Mouse (Mus musculus) cerebellum, adult 11 months (tissue): ENCODE measurements around the gene Rtn2.

Experiments used
- DNase-seq: peaks from one replicate; pipeline ENCODE4 v3.0.0; 2022

The Rtn2 gene

DNA sequence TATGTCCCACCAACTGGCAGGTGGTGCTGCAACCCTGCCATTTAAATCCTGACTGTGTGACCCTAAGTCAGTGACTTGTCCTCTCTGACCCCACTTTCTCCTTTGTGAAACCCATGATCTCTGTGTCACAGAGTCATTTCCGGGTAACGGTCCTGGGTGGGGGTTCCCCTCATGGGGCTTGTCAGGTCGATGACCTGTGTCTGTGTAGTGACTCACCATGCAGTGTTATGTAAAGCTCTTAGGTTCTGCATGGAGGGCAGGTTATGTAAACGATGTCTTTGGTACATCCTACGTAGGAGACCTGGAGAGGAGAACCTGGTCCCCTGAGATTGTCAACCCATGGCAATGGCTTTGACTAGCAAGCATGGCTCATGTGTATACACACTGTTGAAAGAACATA is 39.0 kb downstream of the Rtn2 start:
- no peak for DNase-seq

DNA sequence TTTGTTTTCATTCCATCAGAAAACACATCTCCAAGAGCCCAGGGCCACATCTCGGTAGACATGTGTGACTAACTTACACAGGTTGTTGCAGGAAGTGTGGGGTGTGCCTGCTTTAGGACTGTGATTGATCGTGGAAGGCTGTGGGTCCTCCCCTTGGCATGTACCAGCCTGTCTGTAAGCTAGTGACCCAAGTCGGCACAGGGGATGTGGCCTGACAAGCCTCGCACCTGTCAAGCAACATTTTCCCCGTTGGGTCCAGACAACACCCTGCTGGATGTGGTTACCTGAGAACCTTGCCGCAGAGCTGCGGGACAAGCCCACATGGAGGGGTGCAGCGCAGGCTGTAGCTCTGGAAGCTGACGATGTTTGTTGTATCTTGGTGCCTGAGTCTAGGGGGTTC is 40.1 kb downstream of the Rtn2 start:
- DNase-seq: no peak

DNA sequence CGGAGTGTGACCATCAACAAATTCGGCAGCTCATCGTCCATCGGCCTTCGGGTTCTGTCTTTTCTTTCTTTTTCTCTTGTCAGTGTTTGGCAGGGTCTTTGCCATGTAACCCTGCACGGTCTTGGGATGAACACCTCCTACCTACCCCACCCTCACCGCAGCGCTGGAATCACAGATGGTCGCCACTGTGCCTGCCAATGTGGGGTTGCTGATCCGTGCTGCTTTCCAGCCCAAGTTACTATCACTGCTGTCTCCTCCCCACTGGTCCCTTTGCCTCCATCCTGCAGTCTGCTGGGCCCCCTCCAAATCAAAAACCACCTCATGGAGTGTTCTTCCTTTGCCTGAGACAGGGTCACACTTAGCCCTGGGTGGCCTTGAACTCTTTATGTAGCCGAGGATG is 41.8 kb downstream of the Rtn2 start:
- DNase-seq: no peak

DNA sequence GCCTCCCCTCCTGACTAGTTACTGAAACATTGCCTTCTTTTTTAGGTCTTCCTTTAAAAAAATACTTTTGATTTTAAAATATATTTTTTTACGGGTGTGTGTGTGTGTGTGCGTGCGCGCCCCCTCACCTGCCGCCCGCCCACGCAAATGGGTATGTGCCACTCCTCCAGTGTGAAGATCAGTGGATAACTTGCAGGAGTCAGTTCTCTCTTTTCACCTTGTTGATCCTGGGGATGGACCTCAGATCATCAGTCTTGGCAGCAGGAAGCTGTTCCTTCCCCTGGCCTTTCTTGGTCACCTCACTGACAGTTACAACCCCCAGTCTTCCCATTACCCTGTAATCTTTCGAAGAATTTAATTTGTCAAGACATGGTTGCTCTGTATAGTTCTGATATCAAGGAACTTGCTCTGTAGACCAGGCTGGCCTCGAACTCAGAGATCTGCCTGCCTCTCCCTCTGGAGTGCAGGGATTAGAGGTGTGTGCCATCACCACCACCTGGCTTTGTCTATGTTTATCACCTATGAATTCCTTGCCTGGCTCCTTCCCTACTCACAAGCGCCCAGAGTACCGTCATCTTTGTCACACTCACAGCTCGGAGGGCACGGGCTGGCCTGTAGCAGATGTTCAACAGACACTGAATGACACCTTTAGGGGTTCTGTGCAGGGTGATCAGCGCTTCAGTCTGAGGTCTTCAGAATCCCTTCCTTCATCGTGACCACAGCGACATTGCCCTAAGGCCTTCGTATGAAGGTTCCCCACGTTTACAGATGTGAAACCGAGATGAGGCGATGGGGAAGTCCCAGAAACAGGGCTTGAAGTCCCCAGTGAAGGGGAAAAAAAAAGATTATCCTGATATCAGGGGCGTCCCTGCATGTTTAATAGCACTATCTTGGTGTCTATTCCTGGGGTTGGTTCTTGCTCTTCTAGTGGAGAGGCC is 43.1 kb downstream of the Rtn2 start:
- no peak for DNase-seq

DNA sequence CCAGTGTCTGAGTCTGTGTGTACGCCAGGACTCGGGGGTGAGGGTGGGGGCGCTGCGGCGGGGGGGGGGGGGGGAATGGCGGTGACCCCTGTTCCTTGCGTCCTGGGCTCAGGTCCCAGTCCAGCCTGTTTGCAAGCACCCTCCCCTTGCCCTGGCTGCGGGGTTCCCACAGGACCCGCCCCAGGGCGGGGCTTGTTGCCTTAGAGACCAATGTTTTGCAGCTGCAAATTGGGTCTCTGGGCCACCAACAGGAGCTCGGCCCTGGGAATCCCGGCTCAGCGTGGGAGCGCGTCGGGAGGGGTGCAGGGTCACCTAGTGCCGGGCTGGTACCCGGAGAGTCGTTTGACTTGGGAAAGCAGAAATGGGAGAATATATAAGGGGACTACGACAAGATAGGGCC is 43.9 kb downstream of the Rtn2 start:
- DNase-seq: no peak

DNA sequence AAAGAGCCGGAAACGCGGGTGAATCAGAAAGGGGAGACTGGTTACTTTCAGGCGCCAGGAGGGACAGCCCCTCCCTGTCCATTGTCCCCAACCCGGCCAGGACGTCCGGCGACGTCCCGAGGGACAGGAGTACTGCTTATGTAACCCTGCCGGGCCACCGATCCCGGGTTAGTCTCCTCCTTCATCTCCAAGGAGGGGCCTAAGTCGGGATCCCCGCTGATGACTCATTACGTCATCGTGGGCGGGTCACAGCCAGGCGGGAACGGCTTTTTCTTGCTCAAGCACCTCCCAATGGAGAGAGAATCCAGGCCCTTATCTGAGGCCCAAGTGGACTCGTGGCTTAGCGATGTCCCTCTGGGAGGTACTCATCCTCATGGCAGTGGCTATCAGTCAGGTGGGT is 44.7 kb downstream of the Rtn2 start:
- DNase-seq: peak; percentile 75

DNA sequence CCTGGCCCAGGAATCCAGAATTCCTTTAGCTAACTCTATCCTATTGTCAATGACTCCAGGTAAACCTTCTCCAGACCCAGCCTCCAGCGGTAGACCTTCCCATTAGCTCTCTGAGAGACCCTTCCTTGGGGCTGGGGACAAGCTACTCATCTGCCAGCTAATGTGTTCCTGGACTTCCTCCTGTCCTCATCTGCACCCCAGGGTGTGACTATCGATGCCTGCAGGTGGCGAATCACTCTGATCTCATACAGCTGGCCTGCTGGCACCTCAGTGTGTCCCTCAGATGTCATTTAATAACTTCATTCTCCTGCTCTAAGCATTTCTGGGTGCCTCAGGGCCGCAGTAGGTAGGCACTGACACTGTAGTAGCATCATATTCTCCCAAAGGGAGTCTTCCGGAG is 45.4 kb downstream of the Rtn2 start:
- DNase-seq: no peak

DNA sequence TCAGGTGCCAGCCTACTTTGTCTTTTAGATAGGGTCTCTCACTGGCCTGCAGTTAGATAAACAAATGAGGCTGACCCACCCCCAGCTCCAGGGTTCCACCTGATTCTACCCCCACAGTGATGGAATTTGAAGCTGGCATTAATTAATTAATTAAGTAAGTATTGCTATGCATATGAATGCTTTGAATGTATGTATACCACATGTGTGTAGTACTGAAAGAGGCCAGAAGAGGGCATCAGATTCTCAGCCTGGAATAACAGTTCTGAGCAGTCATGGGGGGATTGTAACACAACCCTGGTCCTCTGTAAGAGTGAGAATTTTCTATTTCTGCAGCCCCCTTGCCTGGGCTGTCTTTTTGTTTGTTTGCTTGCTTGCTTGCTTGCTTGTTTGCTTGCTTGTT is 46.0 kb downstream of the Rtn2 start:
- no peak for DNase-seq

DNA sequence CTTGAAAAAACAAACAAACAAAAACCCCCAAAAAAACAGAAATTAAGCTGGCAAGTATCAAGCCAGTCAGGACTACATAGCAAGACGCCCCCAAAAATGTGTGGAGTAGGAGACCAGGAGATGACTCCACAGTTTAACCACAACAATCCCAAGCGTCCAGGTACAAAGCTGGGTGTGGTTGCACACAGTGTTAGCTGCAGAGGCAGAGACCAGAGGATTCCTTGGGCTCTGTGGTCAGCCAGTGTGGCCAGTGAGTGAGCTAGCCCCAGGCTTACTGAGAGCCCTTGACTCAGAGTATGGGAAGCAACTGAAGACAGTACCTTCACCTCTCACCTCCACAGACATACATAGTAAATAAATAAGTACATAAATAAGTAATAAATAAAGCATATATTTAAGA is 49.5 kb downstream of the Rtn2 start:
- DNase-seq: no peak

DNA sequence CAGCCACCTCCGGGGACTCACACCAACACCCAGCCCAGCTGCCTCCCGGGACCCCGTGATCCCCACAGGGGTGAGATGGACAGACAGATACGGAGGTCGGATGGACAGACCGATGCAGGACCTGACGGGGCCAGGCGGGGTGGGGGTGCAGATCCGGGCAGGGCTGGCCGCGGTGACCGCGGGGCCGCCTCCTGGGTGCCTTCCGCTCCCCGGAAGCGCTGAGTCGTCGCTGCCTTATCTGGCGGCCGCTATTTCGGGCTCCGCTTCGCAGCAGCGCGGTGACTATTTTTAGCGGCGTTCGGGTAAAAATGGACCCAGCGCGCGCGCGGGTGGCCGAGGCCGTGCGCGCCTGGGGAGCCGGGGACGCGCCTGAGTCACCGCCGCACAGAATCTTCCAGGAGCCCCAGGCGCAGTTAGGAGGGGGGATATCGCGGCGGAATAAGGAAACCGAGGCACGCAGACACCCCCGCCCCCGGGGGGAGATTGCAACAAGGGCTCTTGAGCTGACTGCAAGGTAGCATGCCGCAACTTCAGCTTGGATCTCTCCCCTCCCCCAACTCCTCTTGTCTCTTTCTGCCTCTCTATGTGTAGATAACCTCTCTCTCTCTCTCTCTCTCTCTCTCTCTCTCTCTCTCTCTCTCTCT is 50.4 kb downstream of the Rtn2 start:
- peak; percentile 72 for DNase-seq

DNA sequence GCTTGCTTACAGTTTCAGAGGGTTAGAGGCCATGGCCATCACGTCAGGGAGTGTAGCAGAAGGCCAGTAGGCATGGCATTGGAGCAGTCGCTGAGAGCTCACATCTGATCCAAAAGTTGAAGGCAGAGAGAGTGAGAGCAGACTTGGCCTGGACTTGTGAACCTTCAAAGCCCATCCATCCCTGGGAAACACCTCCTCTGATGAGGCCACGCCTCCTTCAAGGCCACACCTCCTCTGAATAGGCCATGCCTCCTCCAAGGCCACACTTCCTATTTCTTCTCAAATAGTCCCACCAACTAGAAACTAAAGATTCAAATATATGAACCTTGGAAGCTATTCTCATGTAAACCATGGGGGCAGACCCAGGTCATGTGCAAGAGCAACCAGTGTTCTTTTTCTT is 53.2 kb downstream of the Rtn2 start:
- DNase-seq: no peak

DNA sequence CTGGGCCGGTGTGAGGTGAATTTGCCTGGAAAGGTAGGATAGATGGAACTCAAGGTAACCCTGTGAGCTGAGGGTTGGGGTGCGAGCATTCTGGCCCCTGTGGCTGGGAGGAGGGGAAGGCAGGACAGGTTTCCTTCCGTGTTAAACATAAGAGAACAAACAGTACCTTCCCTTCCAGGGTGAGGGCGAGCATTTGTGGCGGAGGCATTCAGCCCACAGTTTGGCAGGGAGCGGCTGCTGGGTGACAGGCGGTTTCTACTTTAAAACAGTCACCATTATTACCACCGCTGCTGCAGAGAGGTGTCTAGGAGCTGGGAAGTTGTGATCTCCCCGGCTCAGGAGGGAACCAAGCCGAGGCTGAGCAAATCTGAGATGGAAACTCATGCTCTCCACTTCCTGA is 54.7 kb downstream of the Rtn2 start:
- DNase-seq: no peak

DNA sequence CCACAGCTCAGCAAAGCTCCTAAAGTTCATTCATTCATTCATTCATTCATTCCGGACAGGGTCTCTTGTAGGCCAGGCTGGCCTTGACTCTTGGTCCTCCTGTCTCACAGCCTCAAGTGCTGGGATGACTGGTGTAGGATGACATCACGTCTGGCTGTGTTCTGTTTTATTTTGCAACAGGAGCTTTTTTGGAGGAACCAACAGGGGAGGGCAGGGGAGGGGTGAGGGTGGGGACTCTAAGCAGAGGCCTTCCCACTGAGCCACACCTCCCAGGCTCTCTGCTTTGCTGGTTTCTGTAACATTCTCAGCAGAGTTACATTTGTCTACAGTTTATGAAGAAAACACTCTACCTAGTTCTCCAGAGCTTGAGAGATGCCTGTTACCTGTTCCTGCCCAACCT is 55.6 kb downstream of the Rtn2 start:
- DNase-seq: no peak

DNA sequence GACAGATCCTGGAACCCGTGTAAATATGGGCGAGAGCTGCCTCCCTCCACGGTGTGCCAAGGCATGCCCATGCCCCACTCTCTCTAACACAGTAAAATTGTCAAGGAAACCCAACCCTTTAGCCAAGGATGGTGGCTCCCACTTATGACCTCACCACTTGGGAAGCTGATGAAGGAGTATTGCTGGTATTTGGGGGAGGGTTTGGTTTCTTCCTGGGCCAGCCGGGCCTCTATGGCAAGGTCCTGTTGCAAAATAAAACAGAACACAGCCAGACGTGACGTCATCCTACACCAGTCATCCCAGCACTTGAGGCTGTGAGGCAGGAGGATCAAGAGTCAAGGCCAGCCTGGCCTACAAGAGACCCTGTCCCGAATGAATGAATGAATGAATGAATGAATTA is 56.2 kb downstream of the Rtn2 start:
- no peak for DNase-seq

DNA sequence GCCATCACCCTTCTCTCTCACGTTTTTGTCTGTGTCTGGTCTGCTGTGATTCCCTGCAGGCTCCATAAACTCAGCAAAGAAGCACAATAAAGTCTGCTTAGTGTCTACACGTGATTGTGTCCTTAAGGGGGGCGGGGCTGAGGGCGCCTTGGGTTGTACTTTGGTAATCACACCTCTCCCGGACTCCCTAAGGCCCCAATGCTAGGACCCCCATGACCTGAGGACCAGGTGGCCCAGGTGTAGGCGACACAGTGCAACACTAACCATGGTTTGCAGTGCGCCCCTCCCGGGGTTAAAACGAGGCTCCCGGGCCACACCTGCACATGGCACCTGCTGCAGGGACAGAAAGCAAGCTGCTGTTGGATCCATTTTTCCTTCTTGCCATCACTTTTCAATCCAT is 58.8 kb downstream of the Rtn2 start:
- DNase-seq: no peak

DNA sequence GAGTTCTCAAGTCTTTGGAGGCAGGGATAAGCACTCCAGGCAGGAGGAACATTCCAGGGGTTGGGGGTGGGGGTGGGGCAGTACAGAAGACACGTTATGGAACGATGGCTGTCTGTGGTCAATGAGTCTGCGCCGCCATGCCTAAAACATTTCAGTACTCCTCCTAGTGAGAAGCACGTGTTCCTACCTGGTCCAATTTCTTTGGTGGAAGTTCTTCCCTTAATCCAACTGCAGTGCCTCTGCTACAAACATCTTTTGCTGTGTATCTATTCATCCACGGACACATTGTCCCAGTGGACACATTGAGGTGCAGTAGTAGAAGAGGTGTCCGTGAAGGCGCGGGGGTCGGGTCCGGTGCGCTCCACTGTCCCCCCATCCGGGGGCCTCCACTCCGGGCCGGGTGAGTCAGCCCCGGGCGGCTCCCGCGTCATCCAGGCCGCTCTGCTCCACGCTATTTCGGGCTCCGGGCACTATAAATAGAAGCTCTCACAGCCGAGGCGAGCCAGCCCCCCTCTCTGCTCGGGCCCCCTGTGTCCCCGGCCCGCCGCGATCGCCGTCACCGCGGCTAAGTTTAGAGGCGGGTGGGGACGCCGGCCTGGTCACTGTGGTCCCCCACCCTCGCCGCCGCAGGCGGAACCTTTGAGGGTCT is 59.5 kb downstream of the Rtn2 start:
- no peak for DNase-seq

DNA sequence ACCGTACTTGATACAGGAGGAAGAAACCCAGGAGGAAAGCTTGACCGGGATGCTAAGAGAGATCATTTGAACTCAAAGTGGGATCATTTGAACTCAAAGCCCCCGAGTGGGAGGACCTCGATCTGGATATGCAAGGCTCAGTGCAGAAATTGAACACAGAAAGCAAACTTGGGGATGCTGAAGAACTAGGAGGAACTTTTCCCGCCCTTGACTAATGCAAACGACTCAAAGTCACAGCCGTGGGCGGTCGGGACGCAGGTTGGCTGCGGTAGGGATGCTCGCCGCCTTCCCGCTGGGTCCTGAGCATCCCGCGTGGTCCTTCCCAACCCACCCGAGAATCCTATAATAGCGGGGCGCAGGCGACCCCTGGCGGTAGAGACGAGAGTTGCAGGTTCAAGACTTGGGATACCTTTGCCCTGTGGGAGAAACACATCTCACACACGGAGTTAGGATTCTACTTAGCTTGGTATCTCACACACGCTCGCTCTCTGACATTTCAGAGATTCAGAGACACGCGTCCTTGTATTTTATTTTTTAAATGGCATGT is 60.1 kb downstream of the Rtn2 start:
- DNase-seq: peak; percentile 90

DNA sequence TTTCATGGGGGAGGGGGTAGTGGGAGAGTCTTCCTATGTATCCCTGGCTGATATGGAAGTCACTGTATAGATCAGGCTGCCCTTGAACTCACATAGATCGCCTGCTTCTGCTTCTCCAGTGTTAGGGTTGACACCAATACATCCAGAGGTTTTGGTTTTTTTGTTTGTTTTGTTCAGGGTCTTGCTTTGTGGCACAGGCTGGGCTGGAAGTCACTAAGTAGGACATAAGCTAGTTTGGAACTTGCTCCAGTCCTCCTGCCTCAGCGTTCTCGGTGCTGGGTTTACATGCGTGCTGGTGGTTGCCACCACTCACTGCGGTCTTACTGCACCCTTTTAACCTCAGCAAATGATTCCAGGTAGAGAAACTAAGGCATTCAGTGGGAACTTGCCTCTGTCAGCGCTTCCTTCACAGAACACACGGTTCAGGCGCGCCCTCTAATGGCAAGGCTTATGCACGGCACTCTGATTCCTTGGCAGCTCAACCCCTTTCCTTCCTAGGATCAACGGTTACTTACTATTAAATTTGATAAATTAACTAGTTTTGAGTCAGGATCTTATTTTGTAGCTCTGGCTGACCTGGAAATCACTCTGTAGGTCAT is 60.9 kb downstream of the Rtn2 start:
- DNase-seq: peak; percentile 66

DNA sequence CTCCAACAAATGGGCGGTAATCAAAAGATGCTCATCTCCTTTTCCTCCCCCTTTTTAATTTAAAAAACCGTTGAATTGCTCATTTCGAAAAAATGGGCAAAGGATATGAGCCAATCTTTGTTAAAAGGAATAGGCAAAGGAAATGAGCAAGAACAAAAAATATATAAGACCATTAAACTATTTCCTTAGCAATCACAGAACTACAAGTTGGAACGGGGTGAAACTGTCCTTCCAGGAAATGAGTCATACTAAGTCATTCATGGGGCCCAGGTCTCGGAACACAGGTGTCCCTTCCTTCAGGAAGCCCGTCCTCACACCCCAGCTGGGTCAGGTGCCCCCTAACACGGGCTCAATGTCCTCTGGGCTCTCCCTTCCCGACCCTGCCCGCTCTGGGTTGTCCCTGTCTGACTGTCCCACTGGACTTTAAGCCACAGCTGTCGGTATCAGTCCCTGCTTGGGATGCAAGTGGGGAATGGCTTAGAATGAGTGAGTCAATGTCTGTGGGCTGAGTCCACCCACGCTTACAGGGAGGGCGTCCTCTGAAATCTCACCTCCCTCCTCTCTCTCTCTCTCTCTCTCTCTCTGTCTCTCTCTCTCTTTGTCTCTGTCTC is 61.9 kb downstream of the Rtn2 start, which contains the start of gene Ercc1:
Ercc1 (plus strand) TSS at position 542 of the 611 bp plus-strand sequence.
- DNase-seq: no peak

DNA sequence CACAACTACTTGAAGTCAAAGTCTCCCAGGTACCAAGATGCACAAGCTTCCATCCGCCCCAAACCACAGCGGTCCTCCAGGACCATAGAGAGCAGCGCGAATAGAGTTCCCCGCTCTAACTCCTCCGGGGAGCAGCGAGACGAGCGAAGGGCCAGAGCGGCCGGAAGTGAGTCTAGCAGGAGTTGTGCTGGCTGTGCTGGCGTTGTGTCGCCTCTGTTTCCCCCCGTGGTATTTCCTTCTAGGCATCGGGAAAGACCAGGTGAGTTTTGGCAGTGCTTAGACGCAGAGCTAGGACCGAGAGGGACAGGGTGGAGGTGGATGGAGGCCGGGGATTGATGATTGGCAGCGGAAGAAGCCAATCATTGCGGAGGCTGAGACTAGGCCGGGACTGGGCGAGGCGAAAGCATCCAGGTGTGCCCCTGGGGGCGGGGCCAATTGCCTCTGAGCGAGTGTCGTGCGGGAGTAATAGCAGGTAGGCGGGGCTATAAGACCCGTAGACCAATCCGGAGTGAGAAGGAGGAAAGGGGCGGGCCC is 62.6 kb downstream of the Rtn2 start:
- peak; percentile 97 for DNase-seq
